Mouse (Mus musculus) layer of hippocampus, postnatal 36 days (tissue): Measurements from ENCODE around the gene Olfr345. TPM values are rescaled to one million over a fixed set of nuclear protein-coding genes. Genes with fewer than 3 reads are reported as not detected.

Experiments
- DNase-seq, 2 experiments: peaks; one replicate each; pipeline ENCODE4 v3.0.0; 2022
- total RNA-seq, 2 experiments: library from RNA; stranded (reverse); gene quantifications; 2 replicates each; pipeline ENCODE4 v1.2.3; 2021

Olfr345 gene
- not detected for total RNA-seq

DNA sequence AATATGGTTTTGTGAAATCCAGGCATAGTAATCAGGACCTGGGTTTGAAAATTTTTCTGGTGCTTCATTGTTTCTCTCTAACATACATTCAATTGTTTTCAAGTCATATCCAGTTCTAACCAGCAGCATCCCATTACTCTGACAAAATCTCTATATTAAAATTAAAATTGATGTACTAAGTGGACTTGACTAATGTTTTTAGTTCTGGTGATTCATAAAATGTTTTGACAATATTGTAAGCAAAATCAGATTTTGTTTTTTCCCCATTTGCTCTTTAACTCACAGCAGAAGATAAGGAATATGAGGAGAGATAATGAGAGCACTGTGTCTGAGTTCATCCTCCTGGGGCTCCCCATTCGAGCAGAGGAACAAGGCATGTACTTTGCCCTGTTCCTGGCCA is at the start of gene Olfr345:
Gene Olfr345, plus strand, starts transcription at position 301 of the 400 bp plus-strand sequence.
- no peak for DNase-seq

- DNase-seq = no peak
Observed at GRCm38 (mm10) chr2:36685488-36685887, 45.6 kb downstream of the Olfr345 start, which contains the start of gene Olfr346. Olfr346 (plus strand) TSS chr2:36685788.

Other genes starting within 250 kb of the Olfr345 start
- not detected for gene Olfr339, start 221.1 kb upstream of the Olfr345 start, total RNA-seq
- gene Olfr340, start 187.5 kb upstream of the Olfr345 start, total RNA-seq = not detected
- gene Olfr341, start 157.6 kb upstream of the Olfr345 start, total RNA-seq = not detected
- gene Olfr342, start 115.0 kb upstream of the Olfr345 start, total RNA-seq = not detected
- gene Olfr344, start 73.4 kb upstream of the Olfr345 start, total RNA-seq = under 1 TPM in 1 of 2 experiments, not detected in 1; 0.07 TPM
- gene Olfr346, start 45.7 kb downstream of the Olfr345 start, total RNA-seq = not detected
- gene Olfr347, start 91.9 kb downstream of the Olfr345 start, total RNA-seq = not detected
- gene Olfr348, start 144.2 kb downstream of the Olfr345 start, total RNA-seq = not detected
- gene Olfr50, start 150.5 kb downstream of the Olfr345 start, total RNA-seq = not detected
- not detected for gene Olfr3, start 177.0 kb downstream of the Olfr345 start, total RNA-seq
- gene Olfr350, start 206.3 kb downstream of the Olfr345 start, total RNA-seq = not detected
- not detected for gene Olfr351, start 222.6 kb downstream of the Olfr345 start, total RNA-seq
- not detected for gene Olfr352, start 228.4 kb downstream of the Olfr345 start, total RNA-seq